Mouse (Mus musculus): ENCODE measurements at regions not wholly inside any gene's neighbourhood (a gene's known extent, or its start where the extent isn't known, plus 50 kb on each side); places are given as distances from the start of the nearest gene placed in this dataset.

- TF ChIP-seq POLR2A (IDR thresholded peaks at IDR 0.05; ENCODE audit: low read depth, low read length) (no peak), CTCF (IDR thresholded peaks at IDR 0.05; ENCODE audit: extremely low read depth, insufficient read length, insufficient replicate concordance, low read depth, low read length) (no peak)
These were observed 118.7 kb upstream of the Kbtbd8 start for GRCm38 (mm10) chr6:94998371-94998770.

All from small intestine, adult 2 months (tissue).